Mouse (Mus musculus) testis, adult 2 months (tissue): ENCODE measurements at regions not wholly inside any gene's neighbourhood (a gene's known extent, or its start where the extent isn't known, plus 50 kb on each side); places are given as distances from the start of the nearest gene placed in this dataset.

Experiments
- H3K27ac ChIP-seq: fragments of 200-500 bp; 2 replicates; pipeline ENCODE4 v1.5.1; 2012; ENCODE audit warnings: low read depth, low read length; ENCODE audit not compliant: control insufficient read depth, insufficient read depth
- H3K27me3 ChIP-seq: fragments of 200-500 bp; 2 replicates; pipeline ENCODE4 v1.6.1; 2012; ENCODE audit warnings: mild to moderate bottlenecking, low read length, moderate library complexity; ENCODE audit not compliant: control insufficient read depth, insufficient read depth
- H3K36me3 ChIP-seq: fragments of 200-500 bp; 2 replicates; pipeline ENCODE4 v1.6.1; 2012; ENCODE audit warnings: mild to moderate bottlenecking, low read length; ENCODE audit not compliant: control insufficient read depth, insufficient read depth
- H3K4me1 ChIP-seq: fragments of 200-500 bp; 2 replicates; pipeline ENCODE4 v1.6.1; 2012; ENCODE audit warnings: low read length; ENCODE audit not compliant: control insufficient read depth, insufficient read depth
- H3K4me3 ChIP-seq: fragments of 200-500 bp; 2 replicates; pipeline ENCODE4 v1.5.1; 2012; ENCODE audit warnings: low read depth, mild to moderate bottlenecking, low read length, moderate library complexity, mixed read lengths; ENCODE audit not compliant: control insufficient read depth
- CTCF ChIP-seq: fragments of 200-500 bp; IDR thresholded peaks from 2 replicates; pipeline ENCODE4 v1.5.1; 2012; ENCODE audit warnings: low read depth, mild to moderate bottlenecking, inconsistent platforms, low read length, moderate library complexity; ENCODE audit not compliant: control insufficient read depth, insufficient read depth, insufficient replicate concordance
- POLR2A ChIP-seq: fragments of 200-500 bp; IDR thresholded peaks from 2 replicates; pipeline ENCODE4 v1.6.1; 2012; ENCODE audit warnings: low read depth, mild to moderate bottlenecking, inconsistent platforms, low read length, moderate library complexity; ENCODE audit not compliant: control insufficient read depth

GRCm38 (mm10) chr12:82093317-82093716, 75.8 kb upstream of the Sipa1l1 start:
- no peak overlapping the region for H3K4me3 ChIP-seq
- no peaks in the 10 kb centered on the region for H3K4me1 ChIP-seq
- H3K27ac ChIP-seq = no peak overlapping the region
- no peaks in the 10 kb centered on the region for H3K36me3 ChIP-seq
- TF ChIP-seq POLR2A (no peak), CTCF (no peak)
- no peaks in the 10 kb centered on the region for H3K27me3 ChIP-seq

GRCm38 (mm10) chr12:82095396-82095795, 73.7 kb upstream of the Sipa1l1 start:
- Histone ChIP-seq H3K36me3 (no peaks in the 10 kb centered on the region), H3K27ac (no peak overlapping the region), H3K4me1 (peaks cover 2% of the 10 kb centered on the region; the same call in 1 of the 2 replicates), H3K4me3 (no peak overlapping the region), H3K27me3 (no peaks in the 10 kb centered on the region)
- TF ChIP-seq POLR2A (no peak), CTCF (no peak)

GRCm38 (mm10) chr12:82097126-82097525, 72.0 kb upstream of the Sipa1l1 start:
- Histone ChIP-seq H3K4me1 (peaks cover 2% of the 10 kb centered on the region; the same call in 1 of the 2 replicates), H3K27ac (no peak overlapping the region), H3K4me3 (no peak overlapping the region), H3K36me3 (no peaks in the 10 kb centered on the region), H3K27me3 (no peaks in the 10 kb centered on the region)
- TF ChIP-seq CTCF (no peak), POLR2A (no peak)

DNA sequence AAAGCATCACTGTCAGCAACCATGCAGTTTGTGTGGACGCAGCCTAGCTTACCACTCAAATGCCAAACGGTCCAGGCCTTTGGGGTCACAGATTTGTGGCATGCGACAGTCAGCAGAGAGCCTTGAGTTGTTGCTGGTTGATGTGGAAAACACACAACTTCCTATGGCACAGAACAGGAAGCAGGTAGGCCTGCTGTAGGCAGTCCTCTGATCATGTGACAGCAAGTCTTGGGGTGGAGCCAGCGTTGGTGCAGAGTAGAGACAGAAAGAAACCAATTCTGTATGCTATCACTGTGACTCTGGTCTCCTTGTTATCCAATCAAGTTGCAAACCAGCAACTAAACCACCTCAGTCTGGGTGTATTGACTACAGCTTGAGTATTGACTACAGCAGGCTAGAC, 71.5 kb upstream of the Sipa1l1 start:
- Histone ChIP-seq H3K27me3 (no peaks in the 10 kb centered on the region), H3K27ac (no peak overlapping the region), H3K4me3 (no peak overlapping the region), H3K36me3 (no peaks in the 10 kb centered on the region), H3K4me1 (peaks cover 2% of the 10 kb centered on the region; the same call in 1 of the 2 replicates)
- TF ChIP-seq POLR2A = no peak

GRCm38 (mm10) chr12:82104211-82104610, 64.9 kb upstream of the Sipa1l1 start:
- Histone ChIP-seq H3K4me1 (no peaks in the 10 kb centered on the region), H3K27ac (no peak overlapping the region), H3K36me3 (no peaks in the 10 kb centered on the region), H3K4me3 (no peak overlapping the region), H3K27me3 (no peaks in the 10 kb centered on the region)
- TF ChIP-seq POLR2A = no peak
- TF ChIP-seq CTCF = no peak

GRCm38 (mm10) chr12:82105184-82106031, 63.7 kb upstream of the Sipa1l1 start:
- Histone ChIP-seq H3K4me3 (no peak overlapping the region), H3K27ac (no peak overlapping the region), H3K27me3 (no peaks in the 10 kb centered on the region), H3K4me1 (no peaks in the 10 kb centered on the region), H3K36me3 (no peaks in the 10 kb centered on the region)
- TF ChIP-seq POLR2A = no peak
- no peak for TF ChIP-seq CTCF

DNA sequence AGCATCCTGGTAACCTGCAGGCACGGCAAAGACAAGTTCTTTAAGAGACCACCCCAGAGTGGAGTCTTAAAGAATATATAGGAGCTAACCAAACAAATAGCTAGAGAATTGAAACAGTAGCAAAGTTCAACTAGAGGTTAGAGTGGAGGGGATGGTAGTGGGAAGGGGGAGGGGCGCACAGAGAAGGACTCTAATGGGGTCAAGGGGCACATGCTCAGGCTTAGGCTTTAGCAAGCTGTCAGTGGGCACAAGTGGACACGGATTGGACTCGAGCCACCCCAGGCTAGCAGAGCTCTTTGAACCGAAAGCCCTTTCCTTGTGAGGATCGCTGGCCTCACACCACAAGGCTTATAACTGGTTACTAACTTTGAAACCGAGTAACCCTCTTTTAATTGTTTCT, 53.4 kb upstream of the Sipa1l1 start:
- Histone ChIP-seq H3K4me3 (no peak overlapping the region), H3K27ac (no peak overlapping the region), H3K27me3 (no peaks in the 10 kb centered on the region), H3K4me1 (no peaks in the 10 kb centered on the region), H3K36me3 (no peaks in the 10 kb centered on the region)
- TF ChIP-seq POLR2A (no peak), CTCF (no peak)
